Mouse (Mus musculus): ENCODE measurements at regions not wholly inside any gene's neighbourhood (a gene's known extent, or its start where the extent isn't known, plus 50 kb on each side); places are given as distances from the start of the nearest gene placed in this dataset.

- no peak for ATAC-seq (replicated peaks; ENCODE audit: low FRiP score, poor library complexity, severe bottlenecking)
Observed at GRCm38 (mm10) chr5:77502684-77503083, 94.8 kb upstream of the Igfbp7 start.

DNA sequence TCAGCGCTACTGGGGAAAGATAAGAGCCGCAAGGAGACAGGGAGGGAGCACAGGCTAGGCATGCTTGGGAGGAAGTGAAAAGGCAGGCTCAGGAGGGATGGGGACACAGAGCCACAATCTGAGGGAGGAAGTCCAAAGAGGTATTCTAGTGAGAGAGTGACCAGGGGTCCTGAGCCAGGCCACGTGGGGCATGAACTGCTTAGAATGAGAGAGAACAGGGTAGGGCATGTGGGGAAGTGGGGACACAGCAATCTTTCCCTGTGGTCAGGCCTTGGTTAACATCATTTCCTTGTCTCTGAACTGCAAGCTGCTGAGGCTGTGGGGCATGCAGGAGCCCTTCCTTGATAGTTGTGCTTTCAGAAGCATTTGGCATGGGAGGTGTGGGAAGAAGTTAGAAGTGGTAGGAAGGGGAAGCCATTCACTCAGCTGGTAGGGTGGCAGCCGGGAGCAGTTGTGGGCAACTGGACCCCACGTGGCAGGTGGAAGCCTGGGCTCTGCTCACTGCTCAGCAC lies 92.2 kb upstream of the Igfbp7 start:
- no peak for ATAC-seq (replicated peaks; ENCODE audit: low FRiP score, poor library complexity, severe bottlenecking)

GRCm38 (mm10) chr5:77494601-77495000 lies 86.8 kb upstream of the Igfbp7 start:
- ATAC-seq (replicated peaks; ENCODE audit: low FRiP score, poor library complexity, severe bottlenecking) = no peak

GRCm38 (mm10) chr5:77488969-77489368 lies 81.1 kb upstream of the Igfbp7 start:
- ATAC-seq (replicated peaks; ENCODE audit: low FRiP score, poor library complexity, severe bottlenecking) = no peak

- no peak for ATAC-seq (replicated peaks; ENCODE audit: low FRiP score, poor library complexity, severe bottlenecking)
Observed at GRCm38 (mm10) chr5:77487837-77488827, 80.3 kb upstream of the Igfbp7 start.

DNA sequence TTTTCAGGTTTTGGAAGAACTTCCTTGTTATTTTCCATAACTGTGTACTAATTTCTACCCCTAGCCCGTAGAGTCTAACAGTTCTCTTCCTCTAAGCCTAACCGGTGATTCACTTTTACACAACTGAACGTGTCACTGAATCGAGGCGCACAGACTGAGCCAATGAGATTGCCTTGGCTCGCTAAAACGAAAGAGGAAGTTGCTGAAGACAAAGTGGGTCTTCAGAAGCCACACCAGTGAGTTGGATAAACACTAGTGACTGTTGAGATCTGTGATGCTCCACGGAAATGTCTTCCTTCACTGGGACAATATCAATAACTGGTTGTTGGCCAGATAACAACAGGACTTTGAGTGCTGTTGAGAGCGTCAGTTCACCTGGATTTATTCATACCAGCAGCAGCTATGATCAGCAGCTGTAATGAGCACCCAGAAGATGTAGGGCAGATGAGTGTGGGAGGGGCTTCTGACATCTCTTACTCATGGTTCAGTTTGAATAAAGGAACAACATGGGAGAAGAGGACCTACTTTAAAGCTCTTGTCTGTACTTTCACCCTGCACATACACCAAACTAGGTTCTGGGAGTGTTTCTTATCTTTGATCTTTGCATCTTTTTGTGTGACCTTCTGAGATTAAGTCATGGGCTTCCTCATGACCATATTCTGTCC lies 75.3 kb upstream of the Igfbp7 start:
- no peak for ATAC-seq (replicated peaks; ENCODE audit: low FRiP score, poor library complexity, severe bottlenecking)

DNA sequence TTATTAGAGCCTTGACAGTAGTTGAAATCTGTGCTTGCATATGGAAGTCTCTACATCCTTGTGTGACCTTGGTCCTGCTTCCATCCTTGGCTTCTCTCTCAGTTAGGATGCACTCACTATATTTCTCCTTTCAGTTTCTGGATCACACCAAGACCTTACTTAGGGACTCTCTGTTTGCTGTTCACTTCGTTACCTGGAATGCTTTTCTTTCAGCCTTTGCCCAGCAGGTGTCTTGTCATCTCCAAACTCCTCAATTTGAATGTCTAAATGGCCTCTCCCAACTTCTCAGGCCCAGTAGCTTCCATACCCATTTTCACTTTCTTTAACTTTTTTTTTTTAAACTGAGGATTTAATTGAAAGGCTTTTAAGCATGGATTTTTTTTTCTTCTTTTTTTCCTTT lies 74.0 kb upstream of the Igfbp7 start:
- ATAC-seq (replicated peaks; ENCODE audit: low FRiP score, poor library complexity, severe bottlenecking) = no peak

GRCm38 (mm10) chr5:77477794-77478193 lies 70.0 kb upstream of the Igfbp7 start:
- no peak for ATAC-seq (replicated peaks; ENCODE audit: low FRiP score, poor library complexity, severe bottlenecking)

GRCm38 (mm10) chr5:77473896-77474486 lies 66.2 kb upstream of the Igfbp7 start:
- no peak for ATAC-seq (replicated peaks; ENCODE audit: low FRiP score, poor library complexity, severe bottlenecking)

GRCm38 (mm10) chr5:77469236-77469766 lies 61.5 kb upstream of the Igfbp7 start:
- ATAC-seq (replicated peaks; ENCODE audit: low FRiP score, poor library complexity, severe bottlenecking) = no peak

DNA sequence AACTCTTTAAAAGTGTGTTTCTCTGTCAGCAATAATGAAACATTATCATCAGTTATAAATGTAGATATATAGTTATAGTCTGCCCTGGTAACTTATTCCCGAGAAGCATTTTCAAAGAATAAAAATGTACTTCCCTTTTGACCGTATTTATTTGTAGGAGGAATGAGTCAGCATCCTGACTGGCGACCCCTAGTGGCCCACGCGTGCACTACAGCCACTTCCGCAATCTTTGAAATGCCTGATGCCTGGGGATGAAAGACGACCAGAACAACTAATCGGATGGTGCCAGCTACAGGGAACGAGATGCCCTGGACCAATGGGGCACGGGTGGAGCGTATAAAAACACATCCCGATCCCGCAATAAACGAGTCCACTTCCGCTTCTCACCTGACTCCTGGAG lies 60.6 kb upstream of the Igfbp7 start:
- 0 out of 2 replicates have a peak, but pooled peaks have one; percentile 64 for ATAC-seq (replicated peaks; ENCODE audit: low FRiP score, poor library complexity, severe bottlenecking)

DNA sequence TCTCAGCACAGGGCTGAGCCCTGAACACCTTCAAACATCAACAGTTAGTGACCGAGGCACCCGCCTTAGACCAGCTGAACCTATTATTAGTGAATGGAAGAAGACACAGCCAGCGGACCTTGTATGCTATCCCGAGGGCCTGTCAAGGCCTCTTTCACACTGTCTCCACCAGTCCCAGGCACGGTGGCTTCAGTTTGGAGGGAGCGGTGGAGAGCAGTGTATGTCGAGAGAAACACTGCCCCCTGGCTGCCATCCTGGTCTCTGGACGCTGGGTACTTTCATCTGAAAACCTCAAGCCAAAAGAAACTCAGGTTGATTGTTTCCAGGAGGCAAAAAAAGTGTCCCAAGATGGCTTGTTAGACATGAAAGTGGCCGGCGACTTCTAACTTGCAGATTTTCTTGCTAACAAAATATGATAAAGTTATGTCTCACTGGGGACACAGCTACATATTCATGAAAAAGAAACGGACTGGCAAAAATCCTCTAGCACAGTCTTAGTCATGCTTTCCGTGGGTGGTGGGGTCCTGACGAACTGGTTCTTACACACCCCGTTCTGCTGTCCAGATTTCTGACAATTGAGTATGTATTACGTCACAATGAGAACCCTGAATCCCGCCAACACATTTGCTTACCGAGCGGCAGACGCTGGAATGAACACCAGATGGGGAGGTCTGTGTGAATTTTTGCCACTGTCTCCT lies 57.2 kb upstream of the Igfbp7 start:
- no peak for ATAC-seq (replicated peaks; ENCODE audit: low FRiP score, poor library complexity, severe bottlenecking)

GRCm38 (mm10) chr5:77459896-77460717 lies 52.3 kb upstream of the Igfbp7 start:
- ATAC-seq (replicated peaks; ENCODE audit: low FRiP score, poor library complexity, severe bottlenecking) = peak; percentile 89

Data from erythroblast, adult 5-6 weeks (primary cell).